Mouse (Mus musculus) heart, postnatal 14 days (tissue): ENCODE measurements at regions not wholly inside any gene's neighbourhood (a gene's known extent, or its start where the extent isn't known, plus 50 kb on each side); places are given as distances from the start of the nearest gene placed in this dataset.
"Not testable (repeated sequence)": the region's sequence is repeated elsewhere in the genome, so short reads cannot be mapped to it uniquely, and the experiment has no call there.

ENCODE experiments used
- DNase-seq, 2 experiments: peaks; one replicate each; pipeline ENCODE4 v3.0.0; 2021 to 2022
- intact Hi-C: fragments of 180-260 bp; cut with DNase I; formaldehyde crosslinking; loops from one replicate; pipeline ENCODE4 v1.15.1; 2025

DNA sequence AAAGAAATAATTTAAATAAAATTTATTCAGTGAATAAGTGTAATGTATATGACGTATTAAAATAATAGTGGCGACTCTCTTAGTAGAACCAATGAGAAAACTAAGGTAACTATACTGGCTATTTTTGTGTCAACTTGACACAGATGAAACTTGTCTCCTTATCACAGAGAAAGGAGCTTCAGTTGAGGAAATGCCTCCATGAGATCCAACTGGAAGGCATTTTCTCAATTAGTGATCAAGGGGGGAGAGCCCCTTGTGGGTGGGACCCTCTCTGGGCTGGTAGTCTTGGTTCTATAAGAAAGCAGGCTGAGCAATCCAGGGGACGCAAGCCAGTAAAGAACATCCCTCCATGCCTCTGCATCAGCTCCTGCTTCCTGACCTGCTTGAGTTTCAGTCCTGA lies 73.1 kb upstream of the Rnpc3 start:
- intact Hi-C loops, DNase-seq: not testable (repeated sequence)

- intact Hi-C loops, result no loop called here
- no peak for DNase-seq
Observed at GRCm38 (mm10) chr3:113699063-113699462, 69.1 kb upstream of the Rnpc3 start.

GRCm38 (mm10) chr3:113697471-113697870 lies 67.5 kb upstream of the Rnpc3 start:
- intact Hi-C loops, result loop anchor here (2.0 kb wide), 1 partner anchor 335 kb away; no protein-coding TSS in a partner anchor
- DNase-seq, result no peak

- no peak for DNase-seq
- intact Hi-C loops, result loop anchor here (2.0 kb wide), 1 partner anchor 336 kb away; no protein-coding TSS in a partner anchor
Observed at GRCm38 (mm10) chr3:113696518-113696917, 66.6 kb upstream of the Rnpc3 start.
